Mouse (Mus musculus) midbrain, embryonic 14.5 days (tissue): Measurements from ENCODE around the gene Zic4. TPM values are rescaled to one million over a fixed set of nuclear protein-coding genes. Genes with fewer than 3 reads are reported as not detected.

Experiments
- ATAC-seq: fragments of 200-750 bp; cut with Nextera tagmentation; 2 replicates; pipeline ENCODE4 v1.8.0; 2017; ENCODE audit warnings: moderate number of reproducible peaks, moderate library complexity; ENCODE audit not compliant: low FRiP score, low TSS enrichment
- DNase-seq: peaks from one replicate; pipeline ENCODE4 v3.0.0-alpha.2; 2015
- H3K27ac ChIP-seq: fragments of 300-500 bp; sonication (generic); replicated peaks from 2 replicates; pipeline ENCODE4 v1.5.1; 2014; ENCODE audit warnings: mild to moderate bottlenecking, low read depth, low read length, moderate library complexity
- H3K27me3 ChIP-seq: fragments of 300-500 bp; sonication (generic); 2 replicates; pipeline ENCODE4 v1.6.1; 2014; ENCODE audit warnings: low read length, control low read depth, mixed read lengths; ENCODE audit not compliant: control insufficient read depth, insufficient read depth
- H3K36me3 ChIP-seq: fragments of 300-500 bp; sonication (generic); 2 replicates; pipeline ENCODE4 v1.6.1; 2014; ENCODE audit warnings: low read length, control low read depth; ENCODE audit not compliant: control insufficient read depth, insufficient read depth
- H3K4me1 ChIP-seq: fragments of 300-500 bp; sonication (generic); 2 replicates; pipeline ENCODE4 v1.6.1; 2014; ENCODE audit warnings: mild to moderate bottlenecking, antibody characterized with exemption, low read length, control low read depth; ENCODE audit not compliant: control insufficient read depth, insufficient read depth
- H3K4me2 ChIP-seq: fragments of 300-500 bp; sonication (generic); 2 replicates; pipeline ENCODE4 v1.6.1; 2014; ENCODE audit warnings: mild to moderate bottlenecking, low read length, moderate library complexity
- H3K4me3 ChIP-seq: fragments of 300-500 bp; sonication (generic); replicated peaks from 2 replicates; pipeline ENCODE4 v1.5.1; 2014; ENCODE audit warnings: low read depth, low read length
- H3K9ac ChIP-seq: fragments of 300-500 bp; sonication (generic); replicated peaks from 2 replicates; pipeline ENCODE4 v1.6.1; 2014; ENCODE audit warnings: mild to moderate bottlenecking, low read length, moderate library complexity
- H3K9me3 ChIP-seq: fragments of 300-500 bp; sonication (generic); 2 replicates; pipeline ENCODE4 v1.6.1; 2016; ENCODE audit warnings: low read length, control low read depth, mixed read lengths; ENCODE audit not compliant: control insufficient read depth
- WGBS: fragments of 180-500 bp; shearing (Covaris S2); extraction: QIAGEN DNeasy Blood & Tissue Kit; methylation state at CpG from one replicate; pipeline ENCODE4 v1.1.7; 2014; 5-methylcytosine and 5-hydroxymethylcytosine counted together
- polyA plus RNA-seq: library from polyadenylated mRNA; unstranded; fragments of >200 nt; fragmentation: Nextera tagmentation; extraction: Ambion mirVana; gene quantifications from 2 replicates; pipeline ENCODE4 v1.2.1, GENCODE M21; 2014

Zic4 gene
- polyA plus RNA-seq, 1 experiment from 2014 or later, result 49.1 TPM

DNA sequence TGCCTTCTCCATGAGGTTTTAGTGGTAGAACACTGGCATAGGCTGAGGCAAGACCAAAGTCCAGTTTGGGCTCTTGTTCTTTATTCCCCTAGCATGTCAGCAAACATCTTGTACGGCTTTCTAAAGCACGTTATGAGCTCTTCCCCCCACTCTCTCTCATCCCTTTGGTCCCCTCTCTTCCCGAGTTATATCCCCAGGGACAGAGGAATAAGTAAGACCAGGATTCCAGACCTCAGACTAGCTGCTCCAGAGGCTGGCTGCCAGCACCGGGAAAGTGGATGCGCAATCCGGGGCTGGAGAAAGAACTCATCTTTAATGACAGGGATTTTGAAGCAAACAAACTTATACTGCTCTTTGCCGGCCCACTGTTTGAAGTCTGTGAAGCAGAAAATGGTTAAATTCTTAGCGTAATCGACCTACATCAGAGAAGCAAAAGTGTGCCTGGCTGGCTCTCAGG lies 18.3 kb downstream of the Zic4 start:
- Histone ChIP-seq H3K4me3 (peak overlapping the region; percentile 45), H3K27ac (peak overlapping the region; percentile 81), H3K27me3 (peaks cover 70% of the 10 kb centered on the region), H3K9me3 (no peaks in the 10 kb centered on the region), H3K9ac (peak overlapping the region; percentile 65), H3K36me3 (no peaks in the 10 kb centered on the region), H3K4me1 (0 out of 2 replicates have a peak, but pooled peaks cover 6% of the 10 kb centered on the region), H3K4me2 (peak overlapping the region; percentile 59)
- 2% methylated on average over 9 of the region's 9 CpGs for WGBS
- DNase-seq, result no peak
- ATAC-seq, result no peak

DNA sequence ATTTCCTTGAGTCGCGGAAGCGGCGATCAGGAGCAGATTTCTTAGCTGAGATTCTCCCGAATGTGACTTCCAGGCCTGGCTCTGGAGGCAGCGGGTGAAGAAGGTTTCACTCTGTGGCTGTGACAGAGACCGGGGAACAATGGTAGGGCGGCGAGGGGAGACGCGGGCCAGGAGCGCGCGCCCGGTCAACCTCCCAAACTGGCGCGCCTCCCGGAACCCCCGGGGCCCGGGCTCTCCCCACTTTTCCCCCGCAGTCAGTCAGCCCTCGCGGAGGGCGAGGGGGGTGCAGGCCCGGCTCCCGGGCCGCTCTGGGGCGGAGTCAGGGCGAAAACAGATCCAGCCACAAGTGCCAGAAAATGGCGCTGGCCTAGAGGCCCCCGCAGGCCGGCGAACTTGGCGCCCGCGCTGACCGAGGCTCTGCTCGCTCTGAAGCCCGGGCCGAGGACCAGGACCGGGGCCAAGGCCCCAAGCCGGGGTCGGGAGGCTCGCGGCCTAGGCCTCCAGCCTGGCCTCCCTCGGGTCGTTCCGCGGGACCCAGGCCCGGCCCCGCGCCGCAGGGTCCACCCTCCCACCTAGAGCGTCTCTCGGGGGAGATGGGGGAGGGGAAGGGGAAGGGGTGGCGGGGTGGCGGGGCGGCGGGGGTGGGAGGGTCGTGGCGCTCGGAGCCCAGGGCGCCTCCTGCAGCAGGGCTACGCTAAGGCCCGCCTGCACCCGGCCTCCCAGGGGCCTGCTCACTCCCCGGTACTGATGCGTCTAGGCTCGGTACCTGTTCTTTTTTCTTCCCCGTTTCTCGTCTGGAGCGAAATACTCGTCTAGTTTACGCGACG lies 19.3 kb downstream of the Zic4 start:
- peak; percentile 57 for ATAC-seq
- Histone ChIP-seq H3K4me3 (peak overlapping the region; percentile 45), H3K27me3 (peaks cover 69% of the 10 kb centered on the region), H3K4me2 (peak overlapping the region; percentile 59), H3K4me1 (0 out of 2 replicates have a peak, but pooled peaks cover 6% of the 10 kb centered on the region), H3K9ac (peak overlapping the region; percentile 65), H3K9me3 (no peaks in the 10 kb centered on the region), H3K27ac (peak overlapping the region; percentile 89), H3K36me3 (no peaks in the 10 kb centered on the region)
- under 1% methylated on average over 70 of the region's 76 CpGs for WGBS
- DNase-seq, result peak; percentile 78

DNA sequence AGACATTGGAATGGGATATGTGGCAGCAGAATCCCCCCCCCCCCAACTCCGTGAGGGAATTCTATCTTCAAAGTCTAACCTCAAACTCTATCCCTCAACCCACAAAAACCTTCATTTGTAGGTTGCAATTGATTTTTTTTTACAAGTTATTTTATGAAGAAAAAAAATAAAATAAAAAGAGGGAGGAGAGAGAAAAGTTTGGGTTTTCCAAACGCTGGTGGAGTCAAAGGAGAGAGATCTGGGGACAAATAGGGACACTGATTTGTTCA lies 19.8 kb downstream of the Zic4 start:
- peak overlapping the region; percentile 45 for H3K4me3 ChIP-seq
- DNase-seq (no peak), ATAC-seq (no peak)
- peak overlapping the region; percentile 65 for H3K9ac ChIP-seq
- H3K9me3 ChIP-seq, result no peaks in the 10 kb centered on the region
- WGBS, result 5% methylated on average over 2 of the region's 2 CpGs
- peak overlapping the region; percentile 59 for H3K4me2 ChIP-seq
- H3K4me1 ChIP-seq, result 0 out of 2 replicates have a peak, but pooled peaks cover 6% of the 10 kb centered on the region
- peak overlapping the region; percentile 89 for H3K27ac ChIP-seq
- no peaks in the 10 kb centered on the region for H3K36me3 ChIP-seq
- H3K27me3 ChIP-seq, result peaks cover 64% of the 10 kb centered on the region

DNA sequence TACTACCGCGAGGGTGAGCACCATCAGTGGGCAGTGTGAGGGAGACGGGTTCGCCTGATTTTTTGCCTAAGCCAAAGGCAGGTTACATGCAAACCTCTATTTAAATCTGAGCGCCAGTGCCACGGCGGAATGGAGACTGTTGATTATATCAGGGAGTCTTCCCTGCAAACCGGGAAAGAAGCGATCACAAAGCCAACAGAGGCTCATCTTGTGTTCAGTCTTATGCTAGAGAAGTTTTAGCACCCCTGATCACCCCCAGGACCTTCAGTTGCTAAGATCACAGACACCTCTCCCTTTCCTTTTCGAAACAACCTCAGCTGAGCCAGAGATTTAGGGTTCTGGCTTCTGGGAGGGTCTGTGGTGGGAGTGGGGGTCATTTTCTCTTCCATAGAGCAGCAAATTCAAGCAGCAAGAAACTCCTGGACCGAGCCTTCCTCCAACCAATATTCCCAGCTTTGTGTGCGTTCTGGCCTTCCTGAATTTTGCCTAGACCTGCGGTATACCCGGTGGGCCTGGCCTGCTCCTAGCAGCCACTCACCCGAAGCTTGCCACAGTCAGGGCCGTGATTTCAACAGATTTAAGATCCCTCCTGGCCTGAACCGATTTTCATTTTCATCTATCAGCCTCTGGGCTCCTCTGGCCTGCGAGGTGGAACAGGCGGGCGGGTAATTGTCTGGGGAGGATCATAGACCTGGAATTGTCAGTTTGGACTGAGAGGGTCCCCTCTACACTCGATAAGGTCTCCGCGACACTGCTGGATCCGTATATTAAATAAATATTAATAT lies 20.4 kb downstream of the Zic4 start:
- peak overlapping the region; percentile 89 for H3K27ac ChIP-seq
- peaks cover 65% of the 10 kb centered on the region for H3K27me3 ChIP-seq
- H3K9me3 ChIP-seq, result no peaks in the 10 kb centered on the region
- WGBS, result 5% methylated on average over 24 of the region's 24 CpGs
- peak overlapping the region; percentile 45 for H3K4me3 ChIP-seq
- H3K4me2 ChIP-seq, result peak overlapping the region; percentile 59
- H3K36me3 ChIP-seq, result no peaks in the 10 kb centered on the region
- H3K9ac ChIP-seq, result peak overlapping the region; percentile 65
- H3K4me1 ChIP-seq, result 0 out of 2 replicates have a peak, but pooled peaks cover 6% of the 10 kb centered on the region
- ATAC-seq (no peak), DNase-seq (no peak)

DNA sequence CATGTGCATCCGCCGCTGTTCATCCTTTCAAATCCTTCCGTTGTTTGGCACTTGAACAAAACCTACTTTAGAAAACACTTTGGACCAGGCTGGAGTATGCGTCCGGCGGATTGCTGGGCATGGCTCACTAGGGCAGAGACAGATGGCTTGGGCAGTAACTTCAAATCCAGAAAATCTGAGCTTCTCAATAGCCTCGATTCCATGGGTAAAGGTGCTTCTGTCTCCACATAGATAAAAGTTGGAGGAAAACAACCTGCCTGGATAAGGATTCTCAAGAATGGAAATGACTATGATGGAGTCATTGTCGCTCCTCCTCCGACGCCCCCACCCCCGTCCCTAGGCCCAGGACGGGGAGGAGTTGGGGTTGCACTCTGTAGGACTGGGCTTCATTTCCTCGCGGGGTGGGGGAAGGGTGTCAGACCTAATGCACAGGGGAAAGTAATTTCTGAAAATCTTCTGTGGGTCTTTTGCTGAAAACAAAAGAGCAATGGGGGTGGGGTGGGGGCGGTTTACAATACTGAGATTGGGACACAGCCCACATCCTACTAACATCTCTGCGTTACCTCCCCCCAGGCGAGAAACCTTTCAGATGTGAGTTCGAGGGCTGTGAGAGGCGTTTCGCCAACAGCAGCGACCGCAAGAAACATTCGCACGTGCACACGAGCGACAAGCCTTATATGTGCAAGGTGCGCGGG lies 21.4 kb downstream of the Zic4 start:
- Histone ChIP-seq H3K4me1 (0 out of 2 replicates have a peak, but pooled peaks cover 2% of the 10 kb centered on the region), H3K9me3 (no peaks in the 10 kb centered on the region), H3K4me3 (peak overlapping the region; percentile 45), H3K27ac (peak overlapping the region; percentile 89), H3K4me2 (peak overlapping the region; percentile 59), H3K36me3 (no peaks in the 10 kb centered on the region), H3K27me3 (peaks cover 65% of the 10 kb centered on the region), H3K9ac (peak overlapping the region; percentile 65; the same call in 1 of the 2 replicates)
- ATAC-seq (no peak), DNase-seq (peak; percentile 63)
- WGBS, result 2% methylated on average over 28 of the region's 28 CpGs

DNA sequence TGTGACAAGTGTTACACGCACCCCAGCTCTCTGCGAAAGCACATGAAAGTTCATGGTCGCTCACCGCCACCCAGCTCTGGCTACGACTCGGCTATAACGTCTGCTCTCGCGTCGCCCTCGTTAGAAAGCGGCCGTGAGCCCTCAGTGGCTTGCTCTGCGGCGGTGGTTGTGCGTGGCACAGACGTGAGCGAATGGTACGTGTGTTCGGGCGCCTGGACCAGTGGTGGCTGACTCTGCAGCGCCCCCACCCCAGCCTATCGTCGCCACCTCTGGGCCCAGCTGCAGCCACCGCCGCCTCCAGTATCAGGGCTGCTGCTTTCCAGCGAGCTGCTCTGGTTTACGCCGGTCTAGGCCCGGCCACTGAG lies 21.9 kb downstream of the Zic4 start:
- Histone ChIP-seq H3K4me2 (peak overlapping the region; percentile 59), H3K9ac (peak overlapping the region; percentile 65; the same call in 1 of the 2 replicates), H3K4me1 (no peaks in the 10 kb centered on the region), H3K9me3 (no peaks in the 10 kb centered on the region), H3K27ac (peak overlapping the region; percentile 89), H3K27me3 (peaks cover 65% of the 10 kb centered on the region), H3K4me3 (peak overlapping the region; percentile 45), H3K36me3 (no peaks in the 10 kb centered on the region)
- DNase-seq (peak; percentile 69), ATAC-seq (peak; percentile 22; the same call in 1 of the 2 replicates)
- WGBS, result 2% methylated on average over 30 of the region's 30 CpGs

DNA sequence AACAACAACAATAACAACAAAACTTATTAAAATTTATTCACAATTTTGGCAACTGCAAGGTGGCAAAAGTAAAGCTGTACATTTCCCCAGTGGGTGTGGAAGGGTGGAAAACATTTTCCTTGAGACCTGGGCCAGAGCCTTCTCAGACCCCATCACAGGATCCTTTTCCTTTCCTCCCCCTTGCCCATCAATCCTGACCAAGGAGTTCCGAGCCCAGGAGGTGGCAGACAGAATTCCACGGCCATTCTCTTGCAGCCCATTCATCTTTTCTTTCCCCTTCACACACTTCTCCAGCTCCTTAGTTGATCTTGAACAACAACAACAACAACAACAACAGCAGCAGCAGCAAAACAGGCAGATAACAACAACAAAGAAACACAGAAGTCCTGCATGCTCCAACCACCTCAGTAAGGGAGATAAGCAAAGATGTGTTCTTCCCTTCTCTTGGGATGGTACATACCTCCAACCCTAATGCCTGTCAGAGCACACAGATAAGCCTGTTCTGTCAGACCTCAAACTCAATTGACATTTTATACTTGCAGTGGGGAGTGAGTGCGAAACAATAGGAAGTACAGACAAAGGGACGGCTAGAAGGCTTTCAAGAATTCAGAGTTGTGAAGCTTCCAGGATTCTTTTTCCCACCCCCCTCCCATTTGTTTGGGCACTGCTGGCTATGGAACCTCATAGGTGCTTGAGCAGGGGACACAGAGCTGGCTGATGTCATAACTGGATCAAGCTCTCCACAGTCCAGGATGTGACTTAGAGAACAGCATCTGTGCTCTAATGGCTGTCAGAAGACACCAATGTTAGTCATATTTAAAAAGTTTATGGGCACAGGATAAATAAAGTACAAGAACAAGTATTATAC lies 22.7 kb downstream of the Zic4 start:
- Histone ChIP-seq H3K4me1 (no peaks in the 10 kb centered on the region), H3K27me3 (peaks cover 65% of the 10 kb centered on the region), H3K9ac (no peak overlapping the region), H3K4me3 (no peak overlapping the region), H3K27ac (peak overlapping the region; percentile 71), H3K4me2 (peak overlapping the region; percentile 59), H3K9me3 (no peaks in the 10 kb centered on the region), H3K36me3 (no peaks in the 10 kb centered on the region)
- WGBS, result 10% methylated on average over 4 of the region's 4 CpGs
- DNase-seq, result no peak
- no peak for ATAC-seq
